In genomic region chr4:141537226-141537610, GRCm38 (mm10) we compare ENCODE assay signal across 8 mouse cellular contexts. TPM values are rescaled to one million over a fixed set of nuclear protein-coding genes. Genes with fewer than 3 reads are reported as not detected.
DNase-seq lines count a peak whose midpoint lies in the region; ATAC-seq and TF ChIP-seq lines count a peak whose summit lies in the region.

No protein-coding gene starts in this region.

- TF ChIP-seq CTCF in kidney, adult 2 months (conservative IDR thresholded peaks at IDR 0.05; ENCODE audit: insufficient read depth, insufficient read length, low read depth, low read length): no peak

- H3K4me3 ChIP-seq in kidney, adult 2 months (ENCODE audit: insufficient read depth, low read depth, low read length): peak overlapping the region; percentile 83
- H3K4me3 ChIP-seq in hindbrain, embryonic 12.5 days: peak overlapping the region; percentile 99
- peak overlapping the region; percentile 89 for H3K4me3 ChIP-seq in midbrain, embryonic 14.5 days (replicated peaks; ENCODE audit: low read depth, low read length)

- H3K27me3 ChIP-seq in kidney, adult 2 months (replicated peaks; ENCODE audit: control insufficient read depth, insufficient read depth, low read length): no peaks in the 10 kb centered on the region
- H3K27me3 ChIP-seq in hindbrain, embryonic 12.5 days: no peaks in the 10 kb centered on the region
- H3K27me3 ChIP-seq in midbrain, embryonic 14.5 days (ENCODE audit: control insufficient read depth, insufficient read depth, low read length): no peaks in the 10 kb centered on the region

- 0% methylated on average over 14 of the region's 14 CpGs for WGBS in kidney, adult 2 months
- WGBS in hindbrain, embryonic 12.5 days: under 1% methylated on average over 14 of the region's 14 CpGs
- WGBS in midbrain, embryonic 14.5 days: 0% methylated on average over 14 of the region's 14 CpGs

- H3K9ac ChIP-seq in hindbrain, embryonic 12.5 days: peak overlapping the region; percentile 98
- H3K9ac ChIP-seq in midbrain, embryonic 14.5 days (replicated peaks; ENCODE audit: low read length): peak overlapping the region; percentile 89

- TF ChIP-seq POLR2A in kidney, adult 2 months (IDR thresholded peaks at IDR 0.05; ENCODE audit: low read depth, low read length): no peak

- H3K36me3 ChIP-seq in kidney, adult 2 months (ENCODE audit: control insufficient read depth, insufficient read depth, low read length): no peaks in the 10 kb centered on the region
- H3K36me3 ChIP-seq in hindbrain, embryonic 12.5 days: no peaks in the 10 kb centered on the region
- H3K36me3 ChIP-seq in midbrain, embryonic 14.5 days (ENCODE audit: control insufficient read depth, insufficient read depth, low read length): no peaks in the 10 kb centered on the region

- H3K4me2 ChIP-seq in hindbrain, embryonic 12.5 days (replicated peaks): peak overlapping the region; percentile 84
- peak overlapping the region; percentile 87 for H3K4me2 ChIP-seq in midbrain, embryonic 14.5 days (ENCODE audit: low read length)

- peaks cover 4% of the 10 kb centered on the region; the same call in 1 of the 2 replicates for H3K4me1 ChIP-seq in kidney, adult 2 months (ENCODE audit: control insufficient read depth, insufficient read depth, low read length)
- peaks cover 47% of the 10 kb centered on the region for H3K4me1 ChIP-seq in hindbrain, embryonic 12.5 days
- peaks cover 31% of the 10 kb centered on the region for H3K4me1 ChIP-seq in midbrain, embryonic 14.5 days (ENCODE audit: control insufficient read depth, insufficient read depth, low read length)

- no peaks in the 10 kb centered on the region for H3K9me3 ChIP-seq in hindbrain, embryonic 12.5 days (replicated peaks)
- no peaks in the 10 kb centered on the region for H3K9me3 ChIP-seq in midbrain, embryonic 14.5 days (ENCODE audit: control insufficient read depth, low read length)

- DNase-seq in kidney, adult 2 months: no peak
- no peak for DNase-seq in kidney, adult 9 months
- peak; percentile 25 for DNase-seq in T-cell, adult 2 months (ENCODE audit: low spot score)
- no peak for DNase-seq in midbrain, embryonic 14.5 days
- DNase-seq in layer of hippocampus, postnatal 14 days (ENCODE audit: low spot score in 2 of 2): no peak
- DNase-seq in retina, embryonic 14.5 days (ENCODE audit: low spot score): no peak
- DNase-seq in urinary bladder, postnatal 25 days (ENCODE audit: low spot score): no peak

- peak overlapping the region; percentile 5 for H3K27ac ChIP-seq in kidney, adult 2 months (ENCODE audit: insufficient read depth, low read depth, low read length)
- peak overlapping the region; percentile 97 for H3K27ac ChIP-seq in hindbrain, embryonic 12.5 days
- peak overlapping the region; percentile 95 for H3K27ac ChIP-seq in midbrain, embryonic 14.5 days (replicated peaks; ENCODE audit: low read depth, low read length)

- ATAC-seq in hindbrain, embryonic 12.5 days (ENCODE audit: low FRiP score): no peak
- no peak for ATAC-seq in midbrain, embryonic 14.5 days (ENCODE audit: low FRiP score, low TSS enrichment)

RNA-seq across cellular contexts. Expression of gene Spen, which starts 1.2 kb away (rescaled TPM):
- polyA plus RNA-seq in kidney, adult 2 months (2012; rRNA removed): 15.9 and 19.6 TPM in 2 replicates
- polyA plus RNA-seq in hindbrain, embryonic 12.5 days (2016; fragmentation: Nextera tagmentation; extraction: Ambion mirVana): 21.7 and 23.7 TPM in 2 replicates
- polyA plus RNA-seq in midbrain, embryonic 14.5 days (2014; fragmentation: Nextera tagmentation; extraction: Ambion mirVana): 17.3 and 23.9 TPM in 2 replicates
- 10 to 100 TPM; 59.3 to 60.0 TPM for total RNA-seq in layer of hippocampus, postnatal 14 days (2021)

Comparison
In these comparisons a context has a peak if more than half of its experiments do, and no peak if none do; other contexts are left out.
1. H3K27ac ChIP-seq: peak in every context shown above with its lines; median percentile 97 in hindbrain, embryonic 12.5 days; 95 in midbrain, embryonic 14.5 days; 5 in kidney, adult 2 months.